Mouse (Mus musculus) neural tube, embryonic 12.5 days (tissue): ENCODE measurements around the gene Idh1. TPM values are rescaled to one million over a fixed set of nuclear protein-coding genes. Genes with fewer than 3 reads are reported as not detected.

Experiments
- ATAC-seq: fragments of 200-750 bp; cut with Nextera tagmentation; 2 replicates; pipeline ENCODE4 v1.8.0; 2017; ENCODE audit warnings: low read depth, mild to moderate bottlenecking, moderate TSS enrichment, moderate library complexity; ENCODE audit not compliant: low FRiP score
- H3K27ac ChIP-seq: fragments of 300-500 bp; sonication (generic); 2 replicates; pipeline ENCODE4 v1.5.1; 2016
- H3K27me3 ChIP-seq: fragments of 300-500 bp; sonication (generic); replicated peaks from 2 replicates; pipeline ENCODE4 v1.6.1; 2016; ENCODE audit warnings: mild to moderate bottlenecking
- H3K36me3 ChIP-seq: fragments of 300-500 bp; sonication (generic); 2 replicates; pipeline ENCODE4 v1.6.1; 2016; ENCODE audit warnings: mild to moderate bottlenecking
- H3K4me1 ChIP-seq: fragments of 300-500 bp; sonication (generic); 2 replicates; pipeline ENCODE4 v1.6.1; 2016
- H3K4me2 ChIP-seq: fragments of 300-500 bp; sonication (generic); replicated peaks from 2 replicates; pipeline ENCODE4 v1.6.1; 2016; ENCODE audit warnings: mild to moderate bottlenecking
- H3K4me3 ChIP-seq: fragments of 300-500 bp; sonication (generic); 2 replicates; pipeline ENCODE4 v1.5.1; 2016
- H3K9ac ChIP-seq: fragments of 300-500 bp; sonication (generic); 2 replicates; pipeline ENCODE4 v1.6.1; 2016; ENCODE audit warnings: mild to moderate bottlenecking
- H3K9me3 ChIP-seq: fragments of 300-500 bp; sonication (generic); 2 replicates; pipeline ENCODE4 v1.6.1; 2016; ENCODE audit warnings: mild to moderate bottlenecking
- WGBS: fragments of 180-500 bp; shearing (Covaris S2); methylation state at CpG from one replicate; pipeline ENCODE4 v1.1.7; 2016; 5-methylcytosine and 5-hydroxymethylcytosine counted together
- polyA plus RNA-seq: library from polyadenylated mRNA; unstranded; fragments of >200 nt; fragmentation: Nextera tagmentation; extraction: Ambion mirVana; gene quantifications from 2 replicates; pipeline ENCODE4 v1.2.1, GENCODE M21; 2016

The Idh1 gene
- polyA plus RNA-seq, 1 experiment from 2014 or later, result 409 TPM

DNA sequence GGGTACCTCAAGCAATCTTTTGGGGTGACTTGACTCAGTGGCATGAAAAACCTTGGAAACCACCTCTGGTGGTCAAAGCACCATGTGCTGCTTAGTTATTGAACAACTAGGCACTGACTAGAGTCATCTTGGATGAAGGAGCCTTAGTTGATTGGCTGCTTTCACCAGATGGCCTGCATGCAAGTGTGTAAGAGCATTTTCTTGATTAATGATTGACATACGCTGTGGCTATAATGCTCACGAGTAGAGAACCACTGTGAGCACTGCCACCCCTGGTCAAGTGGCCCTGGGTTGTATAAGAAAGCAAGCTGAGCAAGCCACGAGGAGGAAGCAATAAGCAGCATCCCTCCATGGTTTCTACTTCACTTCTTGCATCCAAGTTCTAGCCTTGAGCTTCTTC lies 56.1 kb downstream of the Idh1 start:
- Histone ChIP-seq H3K4me3 (no peak overlapping the region), H3K4me1 (no peaks in the 10 kb centered on the region), H3K27ac (no peak overlapping the region), H3K4me2 (no peak overlapping the region), H3K36me3 (no peaks in the 10 kb centered on the region), H3K27me3 (no peaks in the 10 kb centered on the region), H3K9me3 (no peaks in the 10 kb centered on the region), H3K9ac (no peak overlapping the region)
- 74% methylated on average over 3 of the region's 3 CpGs for WGBS
- ATAC-seq, result no peak

DNA sequence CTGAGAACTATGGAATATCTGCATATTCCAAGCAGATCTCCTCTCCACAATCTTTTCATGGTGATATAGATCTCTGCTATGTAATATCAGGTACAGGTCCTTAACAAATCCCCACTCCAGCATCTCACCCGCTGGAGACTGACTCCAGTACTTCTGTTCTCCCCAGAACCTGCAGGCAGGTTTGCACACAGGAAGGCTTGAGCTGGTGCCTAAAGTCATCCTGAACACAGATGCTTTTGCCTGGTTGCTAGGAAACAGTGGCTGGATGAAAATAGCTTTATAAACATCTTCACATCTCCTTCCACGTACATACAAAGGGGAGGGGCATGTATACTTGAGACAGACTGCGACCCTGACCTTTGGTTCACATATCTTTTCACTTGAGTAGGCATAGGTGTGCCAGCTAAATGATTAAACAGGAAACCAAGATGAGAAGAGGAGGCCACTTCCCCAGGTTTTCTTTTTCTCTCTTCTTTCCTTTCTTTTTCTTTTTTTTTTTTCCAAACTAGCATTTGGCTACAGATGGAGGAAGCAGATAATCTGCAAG lies 56.6 kb downstream of the Idh1 start:
- H3K27ac ChIP-seq, result no peak overlapping the region
- ATAC-seq, result no peak
- H3K4me2 ChIP-seq, result no peak overlapping the region
- H3K9me3 ChIP-seq, result no peaks in the 10 kb centered on the region
- H3K9ac ChIP-seq, result no peak overlapping the region
- no peaks in the 10 kb centered on the region for H3K27me3 ChIP-seq
- H3K4me1 ChIP-seq, result no peaks in the 10 kb centered on the region
- WGBS, result 82% methylated on average over 3 of the region's 3 CpGs
- no peaks in the 10 kb centered on the region for H3K36me3 ChIP-seq
- H3K4me3 ChIP-seq, result no peak overlapping the region

DNA sequence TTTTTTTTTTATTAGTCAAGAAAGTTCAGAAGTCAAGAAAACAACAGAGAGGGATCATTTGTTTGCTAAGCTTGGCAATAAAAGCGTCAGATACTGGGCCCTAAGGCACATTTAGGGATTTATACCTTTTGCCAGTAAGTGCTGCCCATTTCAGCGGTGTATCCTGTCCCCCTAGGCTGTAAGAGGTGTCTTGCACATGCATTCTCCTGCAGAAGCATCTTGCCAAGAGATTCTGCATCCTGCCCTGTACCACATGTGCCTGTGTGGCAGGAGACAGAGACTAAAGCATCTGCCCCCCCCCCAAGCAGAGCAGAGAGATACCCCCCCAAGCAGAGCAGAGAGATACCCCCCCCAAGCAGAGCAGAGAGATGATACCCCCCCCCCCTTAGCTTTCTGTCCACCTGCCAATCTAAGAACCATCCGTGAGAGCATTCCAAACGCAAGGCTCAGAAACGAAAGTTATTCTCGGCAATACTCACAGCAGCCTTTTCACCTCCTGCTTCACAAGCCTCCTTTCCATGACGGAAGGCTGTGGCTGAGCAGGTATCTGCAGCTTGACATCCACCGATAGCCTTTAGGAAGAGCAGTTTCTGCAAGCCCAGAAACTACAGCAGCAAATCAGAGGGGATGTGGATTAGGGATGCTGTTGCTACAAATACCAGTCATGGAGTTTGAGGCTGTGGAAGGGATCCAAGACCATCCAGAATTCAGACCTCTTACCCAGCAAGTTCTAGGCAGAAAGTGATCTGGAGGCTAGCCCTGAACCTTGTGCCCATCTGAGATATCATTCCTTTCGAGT lies 63.5 kb downstream of the Idh1 start, which contains the start of gene D630023F18Rik:
Gene D630023F18Rik, minus strand, starts transcription at position 641 of the 799 bp plus-strand sequence.
- no peaks in the 10 kb centered on the region for H3K27me3 ChIP-seq
- 24% methylated on average over 9 of the region's 9 CpGs for WGBS
- no peaks in the 10 kb centered on the region for H3K9me3 ChIP-seq
- H3K36me3 ChIP-seq, result no peaks in the 10 kb centered on the region
- H3K27ac ChIP-seq, result no peak within 1 kb of the TSS
- H3K9ac ChIP-seq, result no peak within 1 kb of the TSS
- H3K4me1 ChIP-seq, result no peaks in the 10 kb centered on the region
- no peak for ATAC-seq
- H3K4me2 ChIP-seq, result peak within 1 kb of the TSS; percentile 51
- H3K4me3 ChIP-seq, result no peak within 1 kb of the TSS

DNA sequence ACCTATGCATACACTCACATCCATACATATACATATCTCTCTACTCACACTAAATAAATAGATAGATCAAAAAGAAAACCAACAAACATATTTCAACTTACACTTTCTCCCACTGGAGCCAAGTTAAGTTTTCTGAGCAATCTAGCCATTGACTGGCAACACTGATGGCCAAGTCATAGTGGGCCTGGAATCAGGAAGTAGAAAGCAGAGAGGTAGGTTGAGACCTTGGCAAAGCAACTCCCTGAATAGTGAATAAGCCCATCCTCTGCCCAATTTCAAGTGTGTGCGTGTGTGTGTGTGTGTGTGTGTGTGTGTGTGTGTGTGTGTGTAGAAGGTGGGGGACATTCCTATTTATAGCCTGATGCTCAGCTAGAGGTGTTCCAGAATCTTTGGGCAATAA lies 66.9 kb downstream of the Idh1 start, which contains the start of gene Gm28845:
Gene Gm28845, minus strand, starts transcription at position 121 of the 400 bp plus-strand sequence.
- Histone ChIP-seq H3K4me2 (no peak within 1 kb of the TSS), H3K9me3 (no peaks in the 10 kb centered on the region), H3K4me1 (no peaks in the 10 kb centered on the region), H3K9ac (no peak within 1 kb of the TSS), H3K4me3 (no peak within 1 kb of the TSS), H3K27ac (no peak within 1 kb of the TSS), H3K27me3 (no peaks in the 10 kb centered on the region), H3K36me3 (no peaks in the 10 kb centered on the region)
- ATAC-seq, result no peak
- 87% methylated on average over 1 of the region's 1 CpGs for WGBS

DNA sequence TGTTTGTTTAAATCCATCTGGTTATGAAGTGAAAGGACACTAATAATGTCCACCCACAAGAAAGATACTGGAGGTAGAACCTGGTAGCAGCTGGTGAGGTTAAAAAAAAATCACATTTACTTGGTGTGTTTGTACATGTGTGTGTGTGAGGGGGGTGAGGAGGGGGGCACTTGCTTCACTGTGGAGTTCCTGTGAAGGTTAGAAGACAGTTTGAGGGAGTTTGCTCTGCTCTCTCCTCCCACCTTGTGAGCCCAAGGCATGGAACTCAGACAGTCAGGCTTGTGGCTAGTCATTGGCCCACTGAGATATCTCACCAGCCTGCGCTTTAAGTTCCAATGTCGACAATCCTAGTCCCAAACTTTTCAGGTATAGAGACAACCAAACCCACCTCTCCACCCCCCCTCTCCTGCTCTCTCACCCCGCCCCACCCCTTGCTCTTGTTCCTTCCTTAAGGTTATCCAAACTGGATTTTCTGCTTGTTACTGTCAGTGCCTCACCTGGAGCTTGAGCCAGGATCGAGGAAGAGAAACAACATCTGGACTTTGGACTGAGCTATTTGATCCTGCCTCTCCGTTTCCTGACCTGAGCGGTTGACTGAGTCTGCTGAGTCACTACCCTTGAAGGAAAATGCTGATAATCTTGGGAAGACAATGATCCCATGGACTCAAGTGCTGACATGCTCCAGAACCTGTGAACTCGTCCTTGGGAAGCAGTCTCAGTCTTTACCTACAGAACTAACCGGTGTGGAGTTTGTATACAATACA lies 68.0 kb downstream of the Idh1 start:
- Histone ChIP-seq H3K4me1 (no peaks in the 10 kb centered on the region), H3K27me3 (no peaks in the 10 kb centered on the region), H3K36me3 (no peaks in the 10 kb centered on the region), H3K27ac (no peak overlapping the region), H3K9ac (no peak overlapping the region), H3K4me3 (no peak overlapping the region), H3K9me3 (no peaks in the 10 kb centered on the region), H3K4me2 (no peak overlapping the region)
- ATAC-seq, result no peak
- WGBS, result 76% methylated on average over 8 of the region's 8 CpGs

DNA sequence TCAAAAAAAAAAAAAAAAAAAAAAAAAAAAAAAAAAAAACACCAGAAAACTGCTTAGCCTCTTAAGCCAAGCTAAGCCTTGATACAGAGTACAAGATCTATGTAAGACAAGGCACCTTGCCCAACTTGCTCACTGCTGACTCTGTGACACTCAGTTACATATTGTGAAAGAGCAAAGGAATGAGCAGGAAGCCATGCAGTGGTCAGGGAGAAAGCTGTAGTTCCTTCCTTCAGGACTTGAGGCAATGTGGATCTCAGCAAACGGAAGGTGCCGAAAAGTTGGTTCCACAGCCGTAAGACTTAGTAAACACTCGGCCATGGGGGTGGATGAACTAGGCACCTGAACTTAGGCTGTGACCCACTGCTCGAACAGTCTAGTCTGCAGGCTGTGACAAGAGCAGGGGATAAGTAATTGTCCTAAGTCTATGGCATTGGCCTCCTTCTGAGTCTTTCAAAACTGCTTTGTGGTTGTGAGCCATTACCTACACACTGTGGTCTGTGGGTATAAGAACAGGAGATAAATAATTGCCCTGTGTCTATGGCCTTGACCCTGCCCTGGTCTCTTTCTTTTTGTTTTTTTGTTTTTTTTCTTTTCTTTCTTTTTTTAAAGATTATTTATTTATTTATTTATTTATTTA lies 72.6 kb downstream of the Idh1 start:
- no peak for ATAC-seq
- no peaks in the 10 kb centered on the region for H3K27me3 ChIP-seq

DNA sequence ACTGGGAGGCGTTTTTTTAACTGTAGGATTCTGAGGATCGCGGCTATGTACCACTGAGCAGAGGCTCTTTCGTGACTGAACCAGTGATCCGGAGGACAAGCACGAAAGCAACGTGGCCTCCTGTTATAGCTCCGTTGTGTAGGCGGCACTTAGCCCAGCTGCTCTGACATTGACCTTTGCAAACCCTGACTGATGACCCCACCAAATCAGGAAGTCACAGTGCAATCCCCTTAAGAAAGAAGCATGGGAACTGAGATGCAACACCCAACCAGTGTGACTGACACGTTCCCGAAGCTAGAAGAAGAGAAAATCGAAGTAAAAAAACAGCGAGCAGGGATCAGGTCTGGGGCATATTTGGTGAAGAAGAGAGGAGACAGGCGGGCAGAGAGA lies 73.5 kb downstream of the Idh1 start:
- H3K4me3 ChIP-seq, result no peak overlapping the region

More for the DNA sequence above, 72.6 kb downstream of the Idh1 start:
- Histone ChIP-seq H3K4me3 (no peak overlapping the region), H3K4me2 (no peak overlapping the region), H3K4me1 (no peaks in the 10 kb centered on the region), H3K36me3 (no peaks in the 10 kb centered on the region), H3K27ac (no peak overlapping the region), H3K9me3 (no peaks in the 10 kb centered on the region), H3K9ac (no peak overlapping the region)
- WGBS, result 86% methylated on average over 5 of the region's 5 CpGs

DNA sequence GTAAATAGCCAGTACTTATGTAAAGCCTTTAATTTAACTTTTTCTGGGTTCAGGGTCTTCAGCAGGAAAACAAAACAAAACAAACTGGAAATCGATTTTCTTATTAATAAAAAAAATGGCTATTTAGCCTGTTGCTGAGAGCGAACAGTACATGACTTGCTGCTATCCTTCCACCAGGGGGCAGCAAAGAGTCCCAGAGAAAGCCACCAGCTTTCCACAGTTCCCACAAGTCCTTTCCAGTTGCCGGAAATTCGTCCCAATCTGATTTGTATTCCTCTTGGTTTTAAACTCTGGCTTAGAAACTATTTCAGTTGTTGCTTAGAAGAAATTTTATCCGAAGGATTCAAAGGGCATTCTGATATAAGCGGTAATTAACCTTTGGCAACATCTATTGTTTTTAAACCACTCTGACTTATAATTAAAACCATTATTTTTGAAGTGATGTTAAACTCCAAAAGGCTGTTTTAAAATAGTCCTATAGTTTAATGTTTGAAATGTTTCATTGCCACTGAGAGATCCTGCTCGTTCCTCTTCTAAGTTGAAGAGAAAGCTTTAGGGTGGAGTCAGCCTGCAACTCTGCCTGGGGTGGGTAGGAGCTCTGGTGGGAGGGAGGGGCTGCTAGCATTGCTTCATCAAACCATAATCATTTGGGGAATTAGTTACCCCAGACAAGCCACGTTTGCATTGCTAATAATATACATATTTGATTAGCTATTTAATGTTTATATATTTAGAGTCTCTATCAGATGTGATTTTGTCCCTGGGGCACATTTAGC lies 74.1 kb downstream of the Idh1 start:
- Histone ChIP-seq H3K27me3 (no peaks in the 10 kb centered on the region), H3K4me3 (no peak overlapping the region), H3K27ac (no peak overlapping the region), H3K9ac (no peak overlapping the region), H3K9me3 (no peaks in the 10 kb centered on the region), H3K4me1 (no peaks in the 10 kb centered on the region), H3K36me3 (no peaks in the 10 kb centered on the region), H3K4me2 (peak overlapping the region; percentile 30)
- 12% methylated on average over 8 of the region's 8 CpGs for WGBS
- ATAC-seq, result peak; percentile 71; the same call in 1 of the 2 replicates

More for the DNA sequence above, 73.5 kb downstream of the Idh1 start:
- no peak for ATAC-seq
- Histone ChIP-seq H3K36me3 (no peaks in the 10 kb centered on the region), H3K27me3 (no peaks in the 10 kb centered on the region), H3K4me1 (no peaks in the 10 kb centered on the region), H3K4me2 (peak overlapping the region; percentile 30; the same call in 1 of the 2 replicates), H3K9me3 (no peaks in the 10 kb centered on the region), H3K27ac (no peak overlapping the region), H3K9ac (no peak overlapping the region)
- WGBS, result 60% methylated on average over 14 of the region's 14 CpGs

DNA sequence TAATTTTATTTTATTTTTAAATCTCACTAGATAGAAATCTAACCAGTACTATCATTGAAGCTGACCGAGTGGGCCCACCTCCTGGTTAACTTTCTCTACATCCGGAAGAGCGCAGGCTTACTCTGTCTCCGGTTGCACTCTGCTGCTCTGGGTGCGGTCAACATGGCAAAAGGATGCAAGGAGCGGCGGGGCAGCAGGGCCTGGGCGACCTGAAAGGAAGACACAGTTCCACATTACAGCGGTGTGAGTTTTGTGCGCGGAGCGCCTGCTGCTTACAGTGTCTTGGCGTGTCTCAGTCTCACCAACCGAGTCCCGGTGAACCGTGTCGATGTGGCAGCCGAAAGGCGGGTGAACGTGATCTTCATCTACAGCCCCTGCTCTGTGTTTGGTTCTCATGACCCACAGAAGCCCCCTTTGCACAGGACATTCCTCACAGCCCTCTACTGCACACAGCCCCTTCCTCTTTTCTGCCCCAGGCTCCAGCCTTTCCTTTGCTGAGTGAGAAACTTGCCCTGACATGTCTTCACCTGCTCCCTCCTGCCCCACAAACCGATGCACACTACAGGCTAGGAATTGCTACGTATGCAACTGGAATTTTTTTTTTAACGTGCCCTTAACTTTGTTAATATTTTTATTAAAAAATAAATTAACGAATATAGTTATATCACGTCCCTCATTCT lies 76.4 kb downstream of the Idh1 start:
- ATAC-seq, result no peak
- H3K27ac ChIP-seq, result no peak overlapping the region
- no peaks in the 10 kb centered on the region for H3K9me3 ChIP-seq
- no peak overlapping the region for H3K9ac ChIP-seq
- H3K4me3 ChIP-seq, result no peak overlapping the region
- no peaks in the 10 kb centered on the region for H3K27me3 ChIP-seq
- 76% methylated on average over 25 of the region's 25 CpGs for WGBS
- no peaks in the 10 kb centered on the region for H3K4me1 ChIP-seq
- no peaks in the 10 kb centered on the region for H3K36me3 ChIP-seq
- H3K4me2 ChIP-seq, result no peak overlapping the region

DNA sequence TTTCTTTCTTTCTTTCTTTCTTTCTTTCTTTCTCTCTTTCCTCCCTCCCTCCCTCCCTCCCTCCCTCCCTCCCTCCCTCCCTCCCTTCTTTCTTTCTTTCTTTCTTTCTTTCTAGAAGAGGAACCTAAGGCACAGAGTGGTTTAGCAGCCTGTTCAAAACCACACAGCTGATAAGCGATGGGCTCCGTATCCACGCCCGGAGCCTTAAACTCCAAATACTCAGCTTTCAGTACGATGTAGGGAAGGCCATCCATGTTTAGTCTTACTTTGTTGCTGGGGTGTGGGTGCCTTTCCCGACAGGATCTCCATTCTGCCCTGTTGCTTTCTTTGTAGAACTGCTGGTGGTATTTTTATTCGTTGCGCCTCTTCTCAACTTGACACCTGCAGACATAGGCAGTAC lies 77.1 kb downstream of the Idh1 start:
- Histone ChIP-seq H3K4me1 (no peaks in the 10 kb centered on the region), H3K27me3 (no peaks in the 10 kb centered on the region), H3K4me2 (no peak overlapping the region), H3K27ac (no peak overlapping the region), H3K9ac (no peak overlapping the region), H3K36me3 (no peaks in the 10 kb centered on the region), H3K9me3 (no peaks in the 10 kb centered on the region), H3K4me3 (no peak overlapping the region)
- 91% methylated on average over 8 of the region's 8 CpGs for WGBS
- no peak for ATAC-seq
